Mouse (Mus musculus) hindbrain, embryonic 16.5 days (tissue): ENCODE data around the gene Apool. TPM values are rescaled to one million over a fixed set of nuclear protein-coding genes. Genes with fewer than 3 reads are reported as not detected.

Experiments
- ATAC-seq: fragments of 200-750 bp; cut with Nextera tagmentation; 2 replicates; pipeline ENCODE4 v1.8.0; 2017; ENCODE audit warnings: moderate TSS enrichment, moderate library complexity
- H3K27ac ChIP-seq: fragments of 300-500 bp; sonication (generic); 2 replicates; pipeline ENCODE4 v1.5.1; 2014; ENCODE audit warnings: low read depth, mild to moderate bottlenecking, control low read depth, low read length, moderate library complexity
- H3K27me3 ChIP-seq: fragments of 300-500 bp; sonication (generic); replicated peaks from 2 replicates; pipeline ENCODE4 v1.6.1; 2014; ENCODE audit warnings: low read length; ENCODE audit not compliant: control insufficient read depth, insufficient read depth
- H3K36me3 ChIP-seq: fragments of 300-500 bp; sonication (generic); 2 replicates; pipeline ENCODE4 v1.6.1; 2014; ENCODE audit warnings: mild to moderate bottlenecking, low read length, moderate library complexity, mixed read lengths; ENCODE audit not compliant: control insufficient read depth, insufficient read depth
- H3K4me1 ChIP-seq: fragments of 300-500 bp; sonication (generic); 2 replicates; pipeline ENCODE4 v1.6.1; 2014; ENCODE audit warnings: low read depth, low read length; ENCODE audit not compliant: control insufficient read depth, insufficient read depth
- H3K4me2 ChIP-seq: fragments of 300-500 bp; sonication (generic); 2 replicates; pipeline ENCODE4 v1.6.1; 2014; ENCODE audit warnings: mild to moderate bottlenecking, low read length, control low read depth, moderate library complexity
- H3K4me3 ChIP-seq: fragments of 300-500 bp; sonication (generic); 2 replicates; pipeline ENCODE4 v1.5.1; 2014; ENCODE audit warnings: mild to moderate bottlenecking, low read length, control low read depth, moderate library complexity
- H3K9ac ChIP-seq: fragments of 300-500 bp; sonication (generic); 2 replicates; pipeline ENCODE4 v1.6.1; 2014; ENCODE audit warnings: low read depth, mild to moderate bottlenecking, control low read depth, low read length, moderate library complexity
- H3K9me3 ChIP-seq: fragments of 300-500 bp; sonication (generic); 2 replicates; pipeline ENCODE4 v1.6.1; 2014; ENCODE audit warnings: mild to moderate bottlenecking, low read length, moderate library complexity; ENCODE audit not compliant: control insufficient read depth
- WGBS: fragments of 180-500 bp; shearing (Covaris S2); extraction: QIAGEN DNeasy Blood & Tissue Kit; methylation state at CpG from one replicate; pipeline ENCODE4 v1.1.7; 2014; 5-methylcytosine and 5-hydroxymethylcytosine counted together
- polyA plus RNA-seq: library from polyadenylated mRNA; unstranded; fragments of >200 nt; fragmentation: Nextera tagmentation; extraction: Ambion mirVana; gene quantifications from 2 replicates; pipeline ENCODE4 v1.2.1, GENCODE M21; 2015

Gene Apool
- 16.8 and 18.5 TPM in 2 replicates for polyA plus RNA-seq

DNA sequence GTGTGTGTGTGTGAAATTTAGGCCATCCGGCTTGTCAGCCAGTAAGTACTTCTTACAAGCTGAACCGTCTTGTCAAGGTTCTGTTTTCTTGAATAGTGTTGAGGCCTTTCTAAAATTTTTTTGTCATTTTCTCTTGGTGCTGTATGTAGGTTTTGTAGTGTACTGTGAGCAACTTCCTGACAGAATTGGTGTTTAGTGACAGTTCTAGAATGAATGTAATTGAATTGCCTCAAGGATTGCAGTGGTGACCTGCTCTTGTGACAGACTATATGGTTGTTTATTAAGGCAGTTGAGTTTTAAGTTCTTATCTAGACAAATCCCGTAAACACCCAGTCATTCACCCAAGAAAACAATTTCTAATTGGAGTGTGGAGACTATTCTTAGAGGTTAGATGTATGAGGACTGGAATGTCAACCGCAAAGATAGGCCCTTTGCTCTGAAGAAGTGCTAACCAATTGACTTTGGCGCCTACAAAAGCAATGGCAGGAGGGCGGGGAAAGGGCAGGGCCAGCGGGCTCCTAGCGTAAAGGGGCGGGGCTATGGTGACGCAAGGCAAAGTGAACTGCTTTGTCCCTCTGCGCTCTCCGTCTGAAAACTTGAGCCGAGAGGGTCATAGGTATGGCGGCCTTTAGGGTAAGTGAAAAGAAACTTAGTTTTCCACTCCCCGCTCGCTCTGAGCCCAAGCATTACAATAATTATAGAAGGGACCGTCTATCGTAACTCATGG lies at the start of gene Apool:
Apool (plus strand) TSS at position 531 of the 727 bp plus-strand sequence.
- Histone ChIP-seq H3K9ac (peak within 1 kb of the TSS; percentile 57), H3K27ac (no peak within 1 kb of the TSS), H3K27me3 (no peaks in the 10 kb centered on the region), H3K9me3 (no peaks in the 10 kb centered on the region), H3K4me1 (no peaks in the 10 kb centered on the region; the same call in 1 of the 2 replicates), H3K36me3 (no peaks in the 10 kb centered on the region), H3K4me2 (peak within 1 kb of the TSS; percentile 50), H3K4me3 (peak within 1 kb of the TSS; percentile 54)
- peak; percentile 99 for ATAC-seq
- WGBS = 25% methylated on average over 18 of the region's 18 CpGs

DNA sequence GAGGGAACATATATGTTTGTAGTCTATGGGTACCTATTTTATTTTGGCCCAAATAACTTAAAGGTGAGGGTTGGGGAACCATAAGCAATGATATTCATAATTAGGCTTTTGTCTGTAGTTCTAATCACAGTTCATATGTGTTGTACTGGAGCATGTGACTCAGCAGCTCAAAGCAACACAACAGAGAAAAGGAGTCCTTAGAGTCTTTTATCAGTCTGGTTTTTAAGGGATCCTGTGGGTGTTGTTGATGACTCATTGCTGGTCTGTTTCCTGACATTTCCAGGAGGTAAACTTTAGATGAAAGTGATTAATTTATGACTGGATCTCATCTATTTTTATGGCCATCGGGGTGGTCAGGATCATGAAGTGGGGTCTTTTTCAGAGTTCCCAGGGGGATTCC lies 37.6 kb upstream of the Apool start:
- Histone ChIP-seq H3K9me3 (no peaks in the 10 kb centered on the region), H3K4me1 (no peaks in the 10 kb centered on the region), H3K4me2 (no peak overlapping the region), H3K27me3 (no peaks in the 10 kb centered on the region), H3K4me3 (no peak overlapping the region), H3K36me3 (no peaks in the 10 kb centered on the region), H3K9ac (no peak overlapping the region), H3K27ac (no peak overlapping the region)
- WGBS = 78% methylated on average over 1 of the region's 1 CpGs
- ATAC-seq = no peak

GRCm38 (mm10) chrX:112311531-112311887 lies 375 bp downstream of the Apool start:
- WGBS = 17% methylated on average over 12 of the region's 12 CpGs
- H3K4me1 ChIP-seq = no peaks in the 10 kb centered on the region; the same call in 1 of the 2 replicates
- ATAC-seq = peak; percentile 84
- H3K27ac ChIP-seq = no peak overlapping the region
- peak overlapping the region; percentile 57 for H3K9ac ChIP-seq
- H3K27me3 ChIP-seq = no peaks in the 10 kb centered on the region
- peak overlapping the region; percentile 54 for H3K4me3 ChIP-seq
- peak overlapping the region; percentile 50 for H3K4me2 ChIP-seq
- no peaks in the 10 kb centered on the region for H3K9me3 ChIP-seq
- no peaks in the 10 kb centered on the region for H3K36me3 ChIP-seq

GRCm38 (mm10) chrX:112312094-112312493 lies 960 bp downstream of the Apool start:
- Histone ChIP-seq H3K27ac (no peak overlapping the region), H3K36me3 (no peaks in the 10 kb centered on the region), H3K27me3 (no peaks in the 10 kb centered on the region), H3K4me1 (no peaks in the 10 kb centered on the region; the same call in 1 of the 2 replicates), H3K9me3 (no peaks in the 10 kb centered on the region), H3K4me2 (peak overlapping the region; percentile 50), H3K4me3 (peak overlapping the region; percentile 54), H3K9ac (no peak overlapping the region)
- 50% methylated on average over 1 of the region's 1 CpGs for WGBS
- no peak for ATAC-seq

DNA sequence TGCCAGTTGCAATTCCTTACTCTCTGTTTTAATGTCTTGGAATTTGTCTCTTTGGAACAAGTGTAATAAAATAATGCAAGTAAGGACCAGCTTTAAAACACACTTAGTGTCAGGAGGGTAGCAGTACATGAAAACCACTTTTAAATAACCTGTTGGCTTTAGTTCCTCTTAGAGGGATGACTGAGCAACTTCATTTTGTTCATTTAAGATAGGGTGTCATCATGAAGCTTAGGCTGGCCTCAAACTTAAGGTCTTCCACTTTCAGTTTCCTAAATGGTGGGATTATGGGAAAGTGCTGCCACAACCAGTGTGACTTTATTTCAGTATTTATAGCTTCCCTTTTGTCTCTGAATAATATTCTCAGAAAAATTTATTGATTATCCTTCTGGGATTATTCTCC lies 9.1 kb downstream of the Apool start:
- ATAC-seq = no peak
- Histone ChIP-seq H3K4me3 (no peak overlapping the region), H3K36me3 (no peaks in the 10 kb centered on the region), H3K4me1 (no peaks in the 10 kb centered on the region), H3K9ac (no peak overlapping the region), H3K9me3 (no peaks in the 10 kb centered on the region), H3K27ac (no peak overlapping the region), H3K4me2 (no peak overlapping the region), H3K27me3 (no peaks in the 10 kb centered on the region)

DNA sequence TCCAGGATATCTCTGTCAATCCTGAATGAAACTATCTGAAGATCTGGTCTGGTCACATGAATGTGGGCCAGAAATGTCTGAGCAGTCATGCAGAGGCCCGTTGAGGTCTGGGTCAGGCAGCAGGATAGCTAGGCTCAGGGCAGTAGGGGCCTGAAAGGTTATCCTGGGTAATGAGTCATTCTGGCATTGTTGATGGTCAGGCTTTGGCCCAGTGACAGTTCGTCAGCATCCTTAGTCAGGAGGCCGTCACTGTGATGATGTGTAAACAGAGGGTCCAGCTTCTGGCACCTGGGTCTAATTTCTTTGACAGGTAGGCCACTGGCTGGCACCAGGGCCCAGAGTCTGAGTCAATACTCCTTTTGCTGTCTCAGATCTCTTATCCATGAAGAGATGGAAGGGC lies 28.4 kb downstream of the Apool start:
- no peaks in the 10 kb centered on the region for H3K36me3 ChIP-seq
- no peak overlapping the region for H3K4me2 ChIP-seq
- no peaks in the 10 kb centered on the region for H3K9me3 ChIP-seq
- H3K9ac ChIP-seq = no peak overlapping the region
- H3K4me3 ChIP-seq = no peak overlapping the region
- no peak for ATAC-seq
- no peaks in the 10 kb centered on the region for H3K27me3 ChIP-seq
- H3K27ac ChIP-seq = no peak overlapping the region
- WGBS = 75% methylated on average over 3 of the region's 3 CpGs
- no peaks in the 10 kb centered on the region for H3K4me1 ChIP-seq

DNA sequence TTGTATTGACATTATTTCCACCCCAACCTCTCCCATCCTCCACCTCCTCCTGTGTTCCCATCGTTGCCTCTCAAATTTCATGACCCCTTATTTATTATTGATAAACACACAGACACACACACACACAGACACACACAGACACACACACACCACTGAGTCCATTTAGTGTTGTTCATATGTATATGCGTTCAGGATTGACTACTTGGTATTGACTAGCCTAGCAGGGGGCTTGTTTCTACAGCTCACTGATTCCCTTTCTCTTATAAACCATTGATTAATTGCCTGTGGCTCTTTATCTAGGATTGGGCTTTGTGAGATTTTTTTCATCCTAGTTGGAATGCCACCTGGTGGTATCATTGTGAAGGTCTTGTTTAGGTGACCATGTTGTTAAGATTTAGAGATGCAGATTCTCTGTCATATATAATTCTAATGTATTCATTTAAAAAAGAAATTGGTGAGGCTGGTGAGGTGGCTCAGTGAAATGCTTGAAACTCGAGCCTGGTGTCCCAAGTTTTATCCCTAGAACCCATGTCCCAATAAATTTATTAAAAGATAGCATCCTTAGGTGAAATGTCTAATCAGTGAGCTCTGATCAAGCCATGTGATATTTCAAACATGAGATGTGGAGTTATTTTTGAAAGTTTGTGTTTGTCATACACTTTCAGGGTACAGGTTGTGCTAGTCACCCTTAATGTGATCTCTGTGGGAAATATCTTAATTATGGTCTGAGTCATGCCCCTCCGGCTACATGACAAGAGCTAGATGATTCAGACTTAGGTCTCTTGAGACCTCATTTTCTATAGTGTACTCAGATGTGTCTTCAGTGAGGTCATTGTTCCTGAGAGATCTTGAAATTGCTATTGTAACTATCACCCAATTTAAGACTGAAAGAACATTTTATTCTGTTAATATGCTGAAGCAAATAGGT lies 36.6 kb downstream of the Apool start:
- Histone ChIP-seq H3K36me3 (no peaks in the 10 kb centered on the region), H3K27ac (no peak overlapping the region), H3K9ac (no peak overlapping the region), H3K9me3 (0 out of 2 replicates have a peak, but pooled peaks cover 4% of the 10 kb centered on the region), H3K4me2 (no peak overlapping the region), H3K4me3 (no peak overlapping the region), H3K27me3 (no peaks in the 10 kb centered on the region), H3K4me1 (no peaks in the 10 kb centered on the region)
- 0 out of 2 replicates have a peak, but pooled peaks have one; percentile 27 for ATAC-seq
- WGBS = 42% methylated on average over 4 of the region's 4 CpGs

DNA sequence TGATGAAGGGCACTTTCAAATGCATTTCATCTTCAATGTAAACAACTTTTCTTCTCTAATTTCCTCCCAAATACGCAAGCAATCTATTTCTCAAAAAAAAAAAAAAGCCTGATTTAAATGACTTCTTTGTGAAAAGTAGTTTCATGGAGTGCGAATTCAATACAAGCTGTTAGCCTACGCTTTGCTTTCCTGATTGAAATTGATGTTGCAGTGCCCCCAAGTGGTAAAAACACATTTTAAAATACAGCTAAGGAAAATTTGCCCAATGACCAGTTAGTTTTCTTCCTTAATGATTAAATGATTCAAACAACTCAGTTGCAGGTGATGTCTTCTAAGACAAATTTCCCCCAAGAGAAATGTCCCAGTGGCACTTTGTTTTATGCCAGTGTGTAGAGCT lies 37.3 kb downstream of the Apool start:
- H3K9ac ChIP-seq = no peak overlapping the region
- no peak for ATAC-seq
- H3K27ac ChIP-seq = no peak overlapping the region
- H3K4me2 ChIP-seq = no peak overlapping the region
- 0 out of 2 replicates have a peak, but pooled peaks cover 4% of the 10 kb centered on the region for H3K9me3 ChIP-seq
- no peaks in the 10 kb centered on the region for H3K36me3 ChIP-seq
- no peak overlapping the region for H3K4me3 ChIP-seq
- no peaks in the 10 kb centered on the region for H3K27me3 ChIP-seq
- WGBS = 22% methylated on average over 3 of the region's 3 CpGs
- H3K4me1 ChIP-seq = no peaks in the 10 kb centered on the region

- no peak for ATAC-seq
- no peak overlapping the region for H3K4me2 ChIP-seq
- H3K9ac ChIP-seq = no peak overlapping the region
- no peak overlapping the region for H3K4me3 ChIP-seq
- 36% methylated on average over 4 of the region's 4 CpGs for WGBS
- H3K27me3 ChIP-seq = no peaks in the 10 kb centered on the region
- H3K27ac ChIP-seq = no peak overlapping the region
- peaks cover 3% of the 10 kb centered on the region for H3K9me3 ChIP-seq
- H3K4me1 ChIP-seq = no peaks in the 10 kb centered on the region
- H3K36me3 ChIP-seq = no peaks in the 10 kb centered on the region
These were observed 57.3 kb downstream of the Apool start for GRCm38 (mm10) chrX:112368426-112368825.
